Mouse (Mus musculus) cerebellum, postnatal 36 days (tissue): ENCODE data around the gene Thoc6.

Source experiments
- DNase-seq, 2 experiments: peaks; one replicate each; pipeline ENCODE4 v3.0.0; 2021 to 2022; ENCODE audit warnings: mixed read lengths in 2 of 2

The Thoc6 gene

DNA sequence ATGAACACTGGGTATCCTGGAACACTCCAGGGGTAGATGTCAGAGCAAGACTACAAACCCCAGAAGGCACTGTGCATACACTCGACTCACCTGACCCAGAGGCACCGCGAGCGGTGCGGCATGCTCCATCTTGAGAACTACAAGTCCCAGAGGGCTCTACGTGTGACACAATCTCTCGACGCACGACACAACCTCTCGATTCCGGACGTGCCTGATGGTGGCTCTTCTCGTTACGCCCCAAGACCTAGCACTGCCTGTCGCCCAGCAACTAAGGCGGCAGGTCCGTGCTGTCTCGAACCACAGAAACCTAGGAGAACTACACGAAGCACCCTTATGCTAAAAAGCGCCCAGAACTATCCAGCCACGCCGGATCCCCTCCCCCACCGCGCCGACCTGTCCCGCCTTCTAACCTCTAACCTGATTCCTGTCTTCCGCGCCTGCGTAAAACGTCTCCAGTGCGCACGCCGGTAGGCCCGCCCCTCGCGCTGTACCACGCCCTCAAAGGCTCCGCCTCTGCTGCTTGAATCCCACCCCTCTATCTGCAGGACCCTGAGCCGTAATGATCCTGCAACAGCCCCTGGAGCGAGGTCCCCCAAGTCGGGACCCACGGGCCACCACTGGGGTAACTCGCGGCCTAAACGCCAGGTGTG is at the start of gene Thoc6, which contains the start of gene Hcfc1r1:
Gene Thoc6, minus strand, starts transcription at position 459 of the 650 bp plus-strand sequence.
Gene Hcfc1r1, plus strand, starts transcription at position 173 of the 650 bp plus-strand sequence.
- peak; percentile 90 to 95 for DNase-seq

GRCm38 (mm10) chr17:23722376-23723125 is 48.9 kb upstream of the Thoc6 start, which contains the start of gene 1520401A03Rik:
1520401A03Rik (minus strand) TSS chr17:23722783.
- DNase-seq: no peak

DNA sequence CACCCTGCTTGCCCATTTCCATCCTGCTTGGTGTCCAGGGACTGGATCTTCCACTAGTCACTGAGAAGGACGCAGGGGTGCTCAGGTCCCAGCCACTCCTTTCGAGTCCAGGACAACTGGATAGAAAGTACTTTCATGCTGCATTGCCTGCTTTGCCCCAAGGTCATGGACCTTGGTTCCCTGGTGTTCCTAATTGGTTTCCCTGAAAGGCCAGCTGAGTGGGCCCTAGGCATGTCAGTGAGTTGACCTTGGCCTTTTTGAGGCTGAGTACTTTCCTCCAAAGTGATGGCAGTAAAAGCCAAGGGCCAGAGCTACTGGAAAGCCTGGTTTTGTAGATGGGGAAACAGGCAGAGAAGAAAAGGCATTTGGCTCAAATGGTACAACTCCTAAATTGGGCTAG is 48.2 kb upstream of the Thoc6 start:
- DNase-seq: no peak

DNA sequence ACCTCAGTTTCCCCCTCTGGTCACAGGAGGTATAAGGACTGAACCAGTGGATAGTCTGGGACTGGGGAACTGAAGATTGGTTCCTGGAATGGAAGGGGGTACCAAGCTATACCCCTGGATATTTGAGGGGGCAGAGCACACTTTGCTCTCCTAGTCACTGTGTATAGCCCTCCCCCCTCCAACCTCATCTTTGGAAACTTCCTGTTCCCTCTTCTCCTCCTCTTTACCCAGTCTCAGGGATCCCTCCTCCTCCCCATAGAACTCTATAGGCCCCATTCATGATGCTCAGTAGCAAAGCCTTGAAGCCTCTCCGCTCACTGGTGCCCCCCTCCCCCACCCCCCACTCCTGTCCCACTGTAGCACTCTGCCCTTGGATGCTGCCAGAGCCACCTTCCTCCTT is 45.8 kb upstream of the Thoc6 start:
- DNase-seq: no peak

DNA sequence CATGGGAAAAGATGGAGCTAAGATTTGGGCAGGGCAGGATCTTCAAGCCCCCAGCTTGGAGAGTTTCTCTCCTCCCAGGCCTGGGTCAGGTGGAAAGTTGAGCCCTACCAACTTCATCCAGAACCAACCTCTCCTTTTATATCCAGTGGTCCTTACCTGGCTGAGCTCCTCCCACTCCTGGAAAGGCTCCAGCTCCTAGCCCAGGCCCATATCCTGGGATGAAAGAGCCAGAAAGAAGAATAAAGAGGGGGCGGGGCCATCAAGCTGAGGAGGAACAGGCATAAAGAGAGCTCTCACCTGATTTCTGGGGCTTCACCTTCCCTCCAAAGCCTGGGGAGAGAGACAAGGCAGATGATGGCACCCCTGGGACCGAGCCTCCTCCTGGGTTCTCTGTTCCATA is 43.3 kb upstream of the Thoc6 start:
- no peak for DNase-seq

- peak; percentile 85 to 86 for DNase-seq
Observed at GRCm38 (mm10) chr17:23706212-23706611, 32.5 kb upstream of the Thoc6 start.

DNA sequence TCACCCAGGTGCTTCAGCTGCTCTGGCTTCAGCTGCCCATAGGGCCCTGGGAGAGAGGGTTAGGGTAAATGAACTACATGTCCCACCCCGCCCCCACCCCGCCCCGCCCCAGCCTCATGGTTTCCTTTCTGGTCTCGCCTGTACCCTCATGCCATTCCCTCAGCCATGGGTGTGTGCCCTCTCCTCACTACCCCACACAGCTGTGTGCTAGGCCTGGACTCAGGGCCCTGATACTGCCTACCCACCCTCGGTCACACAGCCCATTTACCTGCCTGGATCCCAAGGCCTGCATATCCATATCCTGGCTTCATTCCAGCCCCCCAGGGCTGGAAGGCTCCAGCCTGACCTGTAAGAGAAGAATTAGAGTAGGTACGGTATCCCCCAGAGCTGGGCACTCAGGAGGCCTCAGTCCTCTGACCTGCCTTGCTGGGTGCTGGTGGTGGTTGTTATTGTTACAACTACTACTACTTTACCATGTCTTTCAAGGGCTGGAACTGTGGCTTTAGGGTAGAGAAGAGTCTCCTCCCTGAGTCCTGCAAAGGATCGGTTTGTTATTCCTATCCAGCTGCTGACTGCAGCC is 31.9 kb upstream of the Thoc6 start:
- DNase-seq: no peak

DNA sequence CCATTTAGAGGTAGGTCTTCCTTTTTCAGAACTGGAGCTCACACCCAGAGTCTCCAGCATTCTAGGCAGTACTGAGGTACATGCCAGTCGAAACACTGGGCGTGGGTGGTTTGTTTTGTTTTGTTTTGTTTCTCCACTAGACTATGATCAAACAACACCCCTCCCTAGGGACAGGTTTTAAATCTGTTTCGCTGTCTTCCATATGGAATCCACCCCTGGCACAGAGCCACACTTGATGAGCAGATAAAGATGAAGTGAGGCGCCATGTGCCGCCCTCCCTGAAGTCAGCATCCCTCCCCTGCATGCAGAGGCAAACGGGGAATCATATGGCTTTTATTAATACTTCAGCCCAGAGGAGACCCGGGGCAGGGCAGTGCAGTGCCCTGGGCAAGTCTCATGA is 31.1 kb upstream of the Thoc6 start:
- DNase-seq: no peak

- DNase-seq: no peak
Observed at GRCm38 (mm10) chr17:23703301-23703700, 29.6 kb upstream of the Thoc6 start.

- DNase-seq: peak; percentile 95 to 96
Observed at GRCm38 (mm10) chr17:23700079-23700478, 26.4 kb upstream of the Thoc6 start.

DNA sequence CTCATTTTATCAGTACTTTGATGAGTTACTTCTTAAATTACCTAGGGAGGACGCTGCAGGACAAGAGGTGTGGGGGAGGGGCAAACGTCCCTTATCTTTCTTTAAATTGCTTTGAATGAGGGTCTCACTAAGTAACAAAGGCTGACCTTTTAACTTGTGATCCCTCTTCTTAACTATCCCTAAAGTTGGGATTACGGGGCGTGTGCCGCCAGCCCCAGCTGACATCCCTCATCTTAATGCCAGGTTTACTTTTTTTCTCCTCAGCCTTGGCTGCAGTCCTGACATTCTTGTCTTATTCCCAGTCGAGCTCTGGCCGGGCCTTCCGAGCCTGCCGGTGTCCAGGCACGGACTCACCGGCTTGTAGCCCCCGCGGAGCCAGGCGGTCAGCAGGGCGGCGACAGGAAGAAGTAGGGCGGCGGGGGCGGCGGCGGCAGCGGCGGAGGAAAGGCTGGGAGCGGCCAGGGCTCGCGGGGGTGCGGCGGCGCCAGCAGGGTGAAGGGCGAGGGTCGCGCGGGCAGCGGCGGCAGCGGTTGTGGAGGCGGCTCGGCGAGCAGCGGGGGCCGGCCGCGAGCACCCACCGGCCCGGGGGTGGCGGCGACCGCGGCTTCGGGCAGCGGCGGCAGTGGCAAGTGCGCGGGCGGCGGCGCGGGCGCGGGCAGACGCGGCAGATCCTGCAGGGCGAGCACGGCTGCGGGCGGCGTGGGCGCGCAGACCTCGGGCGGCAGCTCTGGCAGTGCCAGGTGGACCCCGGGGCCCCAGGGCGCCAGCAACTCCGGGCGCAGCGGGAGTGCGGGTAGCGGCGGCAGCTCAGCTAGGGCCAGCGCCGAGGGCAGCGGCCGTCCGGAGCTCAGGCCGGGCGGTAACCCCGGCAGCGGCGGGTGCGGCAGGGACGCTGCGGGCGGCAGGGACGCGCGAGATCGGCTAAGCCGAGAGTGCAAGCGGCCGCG is 25.7 kb upstream of the Thoc6 start:
- DNase-seq: peak; percentile 58 to 69

DNA sequence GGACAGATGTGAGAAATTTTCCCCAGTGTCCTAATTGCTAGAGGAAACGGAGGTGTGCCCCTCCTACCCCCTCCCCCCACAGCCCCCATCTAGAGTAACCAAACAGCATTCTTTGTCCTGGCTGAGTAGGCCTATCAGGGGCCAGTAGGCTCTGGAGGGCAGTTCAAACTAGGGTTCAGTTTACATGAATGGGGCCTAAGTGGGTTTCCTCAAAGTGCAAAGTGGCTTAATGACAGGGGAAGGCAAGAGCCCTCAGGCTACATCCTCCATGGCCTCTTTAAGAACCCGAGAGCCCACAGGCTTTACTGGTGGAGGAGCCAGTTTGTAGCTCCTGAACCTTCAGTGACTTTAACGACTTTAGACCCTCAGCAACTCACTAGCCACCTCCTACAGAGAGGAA is 22.1 kb upstream of the Thoc6 start:
- no peak for DNase-seq

DNA sequence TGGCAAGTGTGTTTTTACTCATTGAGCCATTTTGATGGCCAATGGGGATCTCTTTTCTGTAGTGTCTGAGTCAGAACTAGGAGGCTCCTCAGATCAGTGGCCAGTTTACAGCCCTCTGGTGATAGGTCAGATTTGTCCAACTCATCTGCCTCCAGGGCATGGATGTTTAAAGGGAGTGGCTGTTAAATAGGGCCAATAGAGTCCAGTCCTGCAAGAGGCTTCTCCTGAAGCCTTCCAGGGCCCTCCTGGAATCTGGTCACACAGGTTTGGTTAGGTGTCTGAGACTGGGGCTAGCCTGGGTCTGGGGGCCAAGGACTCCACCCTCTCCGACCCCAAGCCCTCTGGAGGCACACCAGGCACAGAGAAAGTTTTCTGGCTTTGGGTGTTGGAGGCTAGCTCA is 20.8 kb upstream of the Thoc6 start:
- no peak for DNase-seq

GRCm38 (mm10) chr17:23683856-23684672 is 10.4 kb upstream of the Thoc6 start, which contains the start of gene Cldn9:
Cldn9 (minus strand) TSS chr17:23684026.
- DNase-seq: no peak

- no peak for DNase-seq
Observed at GRCm38 (mm10) chr17:23683226-23683625, 9.5 kb upstream of the Thoc6 start.

DNA sequence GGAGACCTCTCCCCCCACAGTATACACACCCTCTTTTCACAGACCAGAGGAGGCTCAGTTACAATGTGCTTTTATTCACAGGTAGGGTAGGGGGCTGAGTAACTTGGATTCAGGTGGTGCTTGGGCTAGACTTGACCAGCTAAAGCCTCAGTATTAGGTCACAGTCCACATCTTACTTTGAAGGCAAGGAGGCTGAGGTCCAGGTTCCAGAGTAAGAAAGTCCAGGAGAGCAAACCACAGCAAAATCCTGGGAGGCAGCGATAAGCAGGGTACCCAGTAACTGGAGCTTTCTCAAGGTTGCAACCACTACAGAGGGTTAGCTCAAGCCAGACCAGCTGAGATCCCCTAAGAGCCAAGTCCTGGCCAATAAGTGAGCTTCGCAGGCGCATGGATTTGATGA is 8.8 kb upstream of the Thoc6 start:
- DNase-seq: no peak

- DNase-seq: no peak
Observed at GRCm38 (mm10) chr17:23682092-23682491, 8.4 kb upstream of the Thoc6 start.

DNA sequence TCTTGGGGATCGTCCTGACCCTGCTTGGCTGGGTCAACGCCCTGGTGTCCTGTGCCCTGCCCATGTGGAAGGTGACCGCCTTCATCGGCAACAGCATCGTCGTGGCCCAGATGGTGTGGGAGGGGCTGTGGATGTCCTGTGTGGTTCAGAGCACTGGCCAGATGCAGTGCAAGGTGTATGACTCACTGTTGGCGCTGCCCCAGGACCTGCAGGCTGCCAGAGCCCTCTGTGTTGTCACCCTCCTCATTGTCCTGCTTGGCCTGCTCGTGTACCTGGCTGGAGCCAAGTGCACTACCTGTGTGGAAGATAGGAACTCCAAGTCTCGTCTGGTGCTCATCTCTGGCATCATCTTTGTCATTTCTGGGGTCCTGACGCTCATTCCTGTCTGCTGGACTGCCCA is 7.4 kb upstream of the Thoc6 start:
- no peak for DNase-seq

DNA sequence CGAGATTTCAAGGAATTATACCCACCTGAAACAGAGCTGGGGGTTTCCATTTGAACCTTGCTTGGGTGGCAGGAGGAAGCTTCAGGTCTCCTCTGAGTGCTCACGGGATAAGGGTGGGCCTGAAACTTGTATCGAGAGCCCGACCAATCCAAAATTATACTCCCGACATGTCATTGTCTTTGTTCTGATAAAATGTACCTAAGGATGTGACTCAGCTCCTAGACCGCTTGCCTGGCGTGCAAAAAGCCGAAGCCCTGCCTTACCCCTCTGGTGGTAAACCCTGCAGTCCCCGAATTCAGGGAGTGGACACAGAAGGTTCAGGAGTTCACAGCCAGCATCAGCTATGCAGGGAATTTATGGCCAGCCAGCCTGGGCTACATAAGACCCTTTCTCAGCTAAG is 6.7 kb upstream of the Thoc6 start:
- DNase-seq: no peak

- no peak for DNase-seq
Observed at GRCm38 (mm10) chr17:23679127-23679835, 5.6 kb upstream of the Thoc6 start, which contains the start of gene Cldn6. Cldn6 (plus strand) TSS chr17:23679249.

DNA sequence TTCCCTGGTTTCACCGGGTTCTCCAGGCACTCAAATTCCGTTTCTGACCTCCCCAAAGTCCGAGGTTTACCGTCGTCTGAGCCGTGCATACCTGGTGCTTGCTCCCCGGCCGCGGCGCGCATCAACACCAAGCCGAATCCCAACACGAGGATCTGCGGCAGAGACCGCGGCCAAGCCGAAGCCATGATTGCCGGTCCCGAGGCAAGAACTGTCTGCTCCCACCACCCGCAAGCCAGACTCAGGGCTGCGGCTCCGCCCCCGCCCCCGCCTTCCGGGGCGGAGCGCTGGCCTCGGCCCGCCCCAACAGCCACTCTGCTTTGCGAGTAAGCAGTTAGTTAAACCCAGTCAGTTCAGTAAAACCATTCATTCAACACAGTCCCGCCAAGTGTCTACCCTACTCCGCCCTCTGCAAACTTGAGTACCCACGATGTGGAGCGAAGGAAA is 3.6 kb upstream of the Thoc6 start, which contains the start of gene Tnfrsf12a:
Gene Tnfrsf12a, minus strand, starts transcription at position 233 of the 444 bp plus-strand sequence.
- DNase-seq: peak; percentile 79 to 87
